Mouse (Mus musculus) midbrain, postnatal 0 days (tissue): Measurements from ENCODE around the gene Gnaz. TPM values are rescaled to one million over a fixed set of nuclear protein-coding genes. Genes with fewer than 3 reads are reported as not detected.

Experiments
- ATAC-seq: fragments of 200-750 bp; cut with Nextera tagmentation; 2 replicates; pipeline ENCODE4 v1.8.0; 2017; ENCODE audit warnings: moderate number of reproducible peaks, mild to moderate bottlenecking, moderate TSS enrichment, moderate library complexity; ENCODE audit not compliant: low FRiP score
- DNase-seq: peaks from one replicate; pipeline ENCODE4 v3.0.0-alpha.2; 2015; ENCODE audit warnings: low spot score
- H3K27ac ChIP-seq: fragments of 300-500 bp; sonication (generic); 2 replicates; pipeline ENCODE4 v1.5.1; 2014; ENCODE audit warnings: low read depth, mild to moderate bottlenecking, low read length, mixed read lengths
- H3K27me3 ChIP-seq: fragments of 300-500 bp; sonication (generic); 2 replicates; pipeline ENCODE4 v1.6.1; 2014; ENCODE audit warnings: low read length, control low read depth, mixed read lengths; ENCODE audit not compliant: insufficient read depth
- H3K36me3 ChIP-seq: fragments of 300-500 bp; sonication (generic); 2 replicates; pipeline ENCODE4 v1.6.1; 2014; ENCODE audit warnings: low read length, control low read depth, mixed read lengths; ENCODE audit not compliant: insufficient read depth
- H3K4me1 ChIP-seq: fragments of 300-500 bp; sonication (generic); 2 replicates; pipeline ENCODE4 v1.6.1; 2014; ENCODE audit warnings: mild to moderate bottlenecking, control low read depth, antibody characterized with exemption, low read length, mixed read lengths; ENCODE audit not compliant: insufficient read depth
- H3K4me2 ChIP-seq: fragments of 300-500 bp; sonication (generic); 2 replicates; pipeline ENCODE4 v1.6.1; 2014; ENCODE audit warnings: low read depth, mild to moderate bottlenecking, low read length, mixed read lengths; ENCODE audit not compliant: poor library complexity, severe bottlenecking
- H3K4me3 ChIP-seq: fragments of 300-500 bp; sonication (generic); 2 replicates; pipeline ENCODE4 v1.5.1; 2014; ENCODE audit warnings: low read depth, mild to moderate bottlenecking, low read length, moderate library complexity
- H3K9ac ChIP-seq: fragments of 300-500 bp; sonication (generic); replicated peaks from 2 replicates; pipeline ENCODE4 v1.6.1; 2014; ENCODE audit warnings: mild to moderate bottlenecking, low read length, moderate library complexity, mixed read lengths; ENCODE audit not compliant: poor library complexity, severe bottlenecking
- H3K9me3 ChIP-seq: fragments of 300-500 bp; sonication (generic); 2 replicates; pipeline ENCODE4 v1.6.1; 2016; ENCODE audit warnings: low read length, control low read depth
- CTCF ChIP-seq: IDR thresholded peaks from 2 replicates; pipeline ENCODE4 v1.5.1; 2016; ENCODE audit warnings: antibody characterized with exemption, mild to moderate bottlenecking
- WGBS: fragments of 180-500 bp; shearing (Covaris S2); extraction: QIAGEN DNeasy Blood & Tissue Kit; methylation state at CpG from one replicate; pipeline ENCODE4 v1.1.7; 2014; 5-methylcytosine and 5-hydroxymethylcytosine counted together
- polyA plus RNA-seq: library from polyadenylated mRNA; unstranded; fragments of >200 nt; fragmentation: Nextera tagmentation; extraction: Ambion mirVana; gene quantifications from 2 replicates; pipeline ENCODE4 v1.2.1, GENCODE M21; 2015
- total RNA-seq: library from RNA; depleted of rRNA; stranded (reverse); fragments of >200 nt; gene quantifications from 2 replicates; pipeline ENCODE4 v1.2.3, GENCODE M21; 2014

Gnaz gene
- total and polyA plus RNA-seq, 2 experiments from 2014 or later = 132 to 219 TPM

DNA sequence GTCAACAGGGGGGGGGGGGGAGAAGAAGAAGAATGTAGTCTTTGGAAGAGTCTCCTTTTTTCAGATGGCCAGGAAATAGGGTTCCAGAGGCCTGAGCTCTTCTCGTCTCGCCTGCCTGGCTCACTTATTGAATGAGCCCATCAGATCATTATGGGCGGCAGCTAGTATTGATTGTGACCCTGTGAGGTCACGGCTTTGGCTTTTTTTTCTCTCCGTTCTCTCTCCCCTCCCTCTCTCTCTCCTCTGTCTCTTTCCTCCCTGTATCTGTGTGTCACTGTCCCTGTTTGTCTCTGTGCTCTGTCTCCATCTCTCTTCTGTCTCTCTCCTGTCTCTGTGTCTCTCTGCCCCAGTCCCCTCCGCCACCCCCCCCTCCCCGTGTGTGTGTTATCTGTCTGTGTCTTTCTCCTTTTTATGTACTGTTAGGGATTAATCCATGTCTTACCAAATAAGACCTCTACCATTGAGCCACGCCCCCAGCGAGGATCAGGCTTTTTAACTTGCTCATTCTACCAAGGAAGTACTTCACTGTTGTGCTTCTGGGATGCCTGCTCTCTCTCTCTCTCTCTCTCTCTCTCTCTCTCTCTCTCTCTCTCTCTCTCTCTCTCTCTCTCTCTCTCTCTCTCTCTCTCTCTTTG lies 91.9 kb downstream of the Gnaz start:
- ATAC-seq = no peak
- TF ChIP-seq CTCF = no peak
- H3K27me3 ChIP-seq = no peaks in the 10 kb centered on the region
- H3K9ac ChIP-seq = no peak overlapping the region
- H3K4me1 ChIP-seq = peaks cover 24% of the 10 kb centered on the region; the same call in 1 of the 2 replicates
- H3K27ac ChIP-seq = no peak overlapping the region
- H3K9me3 ChIP-seq = no peaks in the 10 kb centered on the region
- no peaks in the 10 kb centered on the region for H3K36me3 ChIP-seq
- 26% methylated on average over 9 of the region's 9 CpGs for WGBS
- DNase-seq = no peak
- H3K4me2 ChIP-seq = peak overlapping the region; percentile 95; the same call in 1 of the 2 replicates
- no peak overlapping the region for H3K4me3 ChIP-seq

DNA sequence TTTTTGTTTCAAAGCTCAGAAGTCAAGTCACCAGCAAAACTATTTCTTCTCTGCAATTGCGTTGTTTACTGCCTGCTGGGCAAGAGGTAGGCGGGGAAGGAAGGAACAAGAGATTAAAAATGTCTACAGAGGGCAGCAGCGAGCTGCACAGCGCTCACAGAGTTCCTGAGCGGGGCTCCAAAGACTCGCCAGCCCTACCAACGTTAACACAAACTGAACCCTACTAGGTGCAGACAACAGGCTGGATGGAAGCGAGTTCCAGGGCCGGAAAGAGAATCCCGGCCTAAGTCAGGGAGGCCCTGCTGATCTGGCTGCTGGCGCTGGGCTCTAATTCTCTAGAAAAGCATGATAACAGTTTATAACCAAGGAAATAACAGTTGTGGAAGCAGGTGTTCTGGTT lies 92.4 kb downstream of the Gnaz start:
- Histone ChIP-seq H3K4me1 (peaks cover 29% of the 10 kb centered on the region), H3K4me2 (peak overlapping the region; percentile 95), H3K36me3 (no peaks in the 10 kb centered on the region), H3K27ac (0 out of 2 replicates have a peak overlapping the region, but pooled peaks have one; percentile 4), H3K9ac (0 out of 2 replicates have a peak overlapping the region, but pooled peaks have one; percentile 29), H3K4me3 (peak overlapping the region; percentile 64; the same call in 1 of the 2 replicates), H3K27me3 (no peaks in the 10 kb centered on the region), H3K9me3 (no peaks in the 10 kb centered on the region)
- peak; percentile 86 for TF ChIP-seq CTCF
- WGBS = 2% methylated on average over 11 of the region's 11 CpGs
- peak; percentile 91 for DNase-seq
- no peak for ATAC-seq

DNA sequence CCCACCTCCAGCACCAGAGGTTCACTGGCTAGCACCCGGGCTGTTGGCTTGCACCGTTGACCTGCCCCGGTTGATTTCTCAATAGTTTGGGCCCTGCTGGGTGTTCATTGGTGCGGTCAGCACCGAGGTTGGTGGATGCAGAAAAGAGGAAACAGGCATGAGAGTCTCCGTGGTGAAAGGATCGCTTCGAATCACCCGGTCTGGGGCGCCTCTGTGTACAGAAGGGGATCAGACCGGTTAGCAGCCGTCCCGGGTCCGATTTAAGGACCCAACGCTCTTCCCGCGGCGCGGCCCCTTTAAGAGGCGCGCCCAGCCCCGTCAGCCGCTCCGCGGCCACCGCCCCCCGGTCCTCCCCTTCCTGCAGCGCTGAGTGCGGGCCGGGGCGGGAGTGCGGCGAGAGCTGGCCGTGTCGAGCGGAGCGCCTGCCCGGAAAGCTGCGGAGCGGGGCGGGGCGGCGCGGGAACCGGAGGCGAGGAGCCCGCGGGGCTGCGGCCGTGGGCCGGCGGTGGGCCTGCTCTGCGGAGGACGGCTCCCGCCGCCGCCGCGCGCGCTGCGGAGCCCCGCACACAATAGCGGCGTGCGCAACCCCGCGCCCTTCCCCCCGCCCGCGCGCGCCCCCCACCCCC lies 93.4 kb downstream of the Gnaz start, which contains the start of gene Bcr:
TSS of gene Bcr (plus strand) at position 376 of the 626 bp plus-strand sequence.
- ATAC-seq (peak; percentile 82), DNase-seq (peak; percentile 80)
- peaks cover 32% of the 10 kb centered on the region for H3K4me1 ChIP-seq
- H3K27ac ChIP-seq = peak within 1 kb of the TSS; percentile 86
- H3K36me3 ChIP-seq = no peaks in the 10 kb centered on the region
- peak within 1 kb of the TSS; percentile 73 for H3K9ac ChIP-seq
- peak within 1 kb of the TSS; percentile 64 for H3K4me3 ChIP-seq
- under 1% methylated on average over 39 of the region's 73 CpGs for WGBS
- peak within 1 kb of the TSS; percentile 95 for H3K4me2 ChIP-seq
- no peaks in the 10 kb centered on the region for H3K27me3 ChIP-seq
- no peak for TF ChIP-seq CTCF
- H3K9me3 ChIP-seq = no peaks in the 10 kb centered on the region

DNA sequence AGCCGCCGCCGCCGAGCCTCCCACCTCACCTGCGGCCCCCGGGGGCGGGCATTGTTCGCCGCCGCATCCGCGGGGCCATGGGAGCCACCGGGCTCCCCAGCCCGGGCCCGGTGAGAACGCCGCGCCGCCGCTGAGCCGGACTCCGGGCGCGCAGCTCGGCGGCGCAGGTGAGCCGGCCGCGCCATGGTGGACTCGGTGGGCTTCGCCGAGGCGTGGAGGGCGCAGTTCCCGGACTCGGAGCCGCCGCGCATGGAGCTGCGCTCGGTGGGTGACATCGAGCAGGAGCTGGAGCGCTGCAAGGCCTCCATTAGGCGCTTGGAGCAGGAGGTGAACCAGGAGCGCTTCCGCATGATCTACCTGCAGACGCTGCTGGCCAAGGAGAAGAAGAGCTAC lies 93.9 kb downstream of the Gnaz start:
- Histone ChIP-seq H3K4me2 (peak overlapping the region; percentile 95), H3K9ac (peak overlapping the region; percentile 73), H3K4me1 (peaks cover 36% of the 10 kb centered on the region), H3K27me3 (no peaks in the 10 kb centered on the region), H3K36me3 (no peaks in the 10 kb centered on the region), H3K9me3 (no peaks in the 10 kb centered on the region), H3K4me3 (peak overlapping the region; percentile 64), H3K27ac (peak overlapping the region; percentile 86)
- DNase-seq (no peak), ATAC-seq (peak; percentile 13; the same call in 1 of the 2 replicates)
- WGBS = under 1% methylated on average over 36 of the region's 48 CpGs
- TF ChIP-seq CTCF = no peak

DNA sequence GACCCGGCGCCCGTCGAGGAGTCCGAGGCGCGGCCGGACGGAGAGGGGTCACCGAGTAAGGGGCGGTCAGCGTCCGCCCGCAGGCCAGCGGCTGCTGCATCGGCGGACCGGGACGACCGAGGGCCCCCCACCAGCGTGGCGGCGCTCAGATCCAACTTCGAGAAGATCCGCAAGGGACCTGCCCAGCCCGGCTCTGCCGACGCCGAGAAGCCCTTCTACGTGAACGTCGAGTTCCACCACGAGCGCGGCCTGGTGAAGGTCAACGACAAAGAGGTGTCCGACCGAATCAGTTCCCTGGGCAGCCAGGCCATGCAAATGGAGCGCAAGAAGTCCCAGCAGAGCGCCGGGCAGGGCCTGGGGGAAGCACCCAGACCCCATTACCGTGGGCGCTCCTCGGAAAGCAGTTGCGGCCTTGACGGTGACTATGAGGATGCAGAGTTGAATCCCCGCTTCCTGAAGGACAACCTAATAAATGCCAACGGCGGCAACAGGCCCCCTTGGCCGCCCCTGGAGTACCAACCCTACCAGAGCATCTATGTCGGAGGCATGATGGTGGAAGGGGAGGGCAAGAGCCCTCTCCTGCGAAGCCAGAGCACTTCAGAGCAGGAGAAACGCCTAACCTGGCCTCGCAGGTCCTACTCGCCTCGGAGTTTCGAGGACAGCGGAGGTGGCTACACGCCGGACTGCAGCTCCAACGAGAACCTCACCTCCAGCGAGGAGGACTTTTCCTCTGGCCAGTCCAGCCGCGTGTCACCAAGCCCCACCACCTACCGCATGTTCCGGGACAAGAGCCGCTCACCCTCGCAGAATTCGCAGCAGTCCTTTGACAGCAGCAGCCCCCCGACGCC lies 94.6 kb downstream of the Gnaz start:
- Histone ChIP-seq H3K27ac (peak overlapping the region; percentile 86), H3K4me1 (peaks cover 35% of the 10 kb centered on the region), H3K27me3 (no peaks in the 10 kb centered on the region), H3K9ac (peak overlapping the region; percentile 73), H3K36me3 (no peaks in the 10 kb centered on the region), H3K4me2 (peak overlapping the region; percentile 95), H3K9me3 (no peaks in the 10 kb centered on the region), H3K4me3 (peak overlapping the region; percentile 64)
- DNase-seq (no peak), ATAC-seq (no peak)
- TF ChIP-seq CTCF = no peak
- WGBS = under 1% methylated on average over 70 of the region's 71 CpGs
